Mouse (Mus musculus) E14TG2a.4 (cell line): ENCODE results near the gene Tmem117.

Experiments
- CTCF ChIP-seq: conservative IDR thresholded peaks from 2 replicates; pipeline ENCODE4 v1.5.1; 2014; ENCODE audit warnings: low read length
- NANOG ChIP-seq: IDR thresholded peaks from 2 replicates; pipeline ENCODE4 v1.6.1; 2014; ENCODE audit warnings: borderline replicate concordance, low read length, mixed read lengths
- POU5F1 ChIP-seq: IDR thresholded peaks from 2 replicates; pipeline ENCODE4 v1.6.1; 2014; ENCODE audit warnings: low read length, borderline replicate concordance

- no peak for TF ChIP-seq CTCF
- TF ChIP-seq POU5F1 = no peak
- TF ChIP-seq NANOG = no peak
Measured at GRCm38 (mm10) chr15:94639126-94639525, 10.1 kb downstream of the Tmem117 start.
